Comparison of ENCODE assay signal across 8 mouse cellular contexts in genomic region chr14:47567962-47568652, GRCm38 (mm10). TPM values are rescaled to one million over a fixed set of nuclear protein-coding genes. Genes with fewer than 3 reads are reported as not detected.
DNase-seq lines count a peak whose midpoint lies in the region; ATAC-seq and TF ChIP-seq lines count a peak whose summit lies in the region.

No protein-coding gene starts in this region.

- 0 out of 2 replicates have a peak, but pooled peaks cover 10% of the 10 kb centered on the region for H3K36me3 ChIP-seq in hindbrain, embryonic 13.5 days

- peaks cover 15% of the 10 kb centered on the region for H3K4me1 ChIP-seq in hindbrain, embryonic 13.5 days (replicated peaks)

- H3K9me3 ChIP-seq in hindbrain, embryonic 13.5 days: no peaks in the 10 kb centered on the region

- in situ Hi-C loops in Patski (cut with MboI; ENCODE audit: low pct_unique_long_range_greater_than_20kb): no loop called here

- CTCF ChIA-PET in Patski (lab: Charles Lee): interaction anchor here (1.2 kb wide), 1 partner anchor 120 kb away, joined by 3 read pairs; no protein-coding TSS in a partner anchor

- H3K4me2 ChIP-seq in hindbrain, embryonic 13.5 days: peak overlapping the region; percentile 88

- POLR2A ChIA-PET in Patski (lab: Charles Lee): interaction anchor here (0.6 kb wide), 1 partner anchor 1796 kb away, joined by 3 read pairs; no protein-coding TSS in a partner anchor

- whole genome bisulfite sequencing in hindbrain, embryonic 13.5 days: under 1% methylated on average over 46 of the region's 46 CpGs

- peak overlapping the region; percentile 87 for H3K9ac ChIP-seq in hindbrain, embryonic 13.5 days

- TF ChIP-seq CTCF in Patski (IDR thresholded peaks at IDR 0.05): no peak

- peak overlapping the region; percentile 66; the same call in 1 of the 2 replicates for H3K27ac ChIP-seq in hindbrain, embryonic 13.5 days

- DNase-seq in Patski (ENCODE audit: low read depth, low spot score): peak; percentile 73
- peak; percentile 96 to 99 for DNase-seq in cerebellum, postnatal 14 days
- peak; percentile 91 to 93 for DNase-seq in frontal cortex, postnatal 14 days (ENCODE audit: low spot score in 2 of 2)
- peak; percentile 77 to 95 for DNase-seq in layer of hippocampus, postnatal 25 days (ENCODE audit: extremely low spot score in 1 of 2, low spot score in 1 of 2)
- peak; percentile 96 for DNase-seq in lung, postnatal 25 days (ENCODE audit: low spot score)
- peak; percentile 98 for DNase-seq in retina, embryonic 14.5 days (ENCODE audit: low spot score)
- peak; percentile 84 for DNase-seq in thymus, postnatal 4 days

- peak overlapping the region; percentile 89 for H3K4me3 ChIP-seq in hindbrain, embryonic 13.5 days

- ATAC-seq in Patski: peak; percentile 95
- peak; percentile 99 for ATAC-seq in hindbrain, embryonic 13.5 days (ENCODE audit: low FRiP score)

- H3K27me3 ChIP-seq in Patski: peaks cover 4% of the 10 kb centered on the region
- no peaks in the 10 kb centered on the region for H3K27me3 ChIP-seq in hindbrain, embryonic 13.5 days

RNA-seq across cellular contexts. Expression of gene Atg14, which starts 2.3 kb away (rescaled TPM):
- polyA plus RNA-seq in Patski (2021): 11.9 TPM
- polyA plus RNA-seq in hindbrain, embryonic 13.5 days (2015; fragmentation: Nextera tagmentation; extraction: Ambion mirVana): 17.5 and 19.3 TPM in 2 replicates
- 10 to 100 TPM; 16.6 to 17.9 TPM for total RNA-seq in layer of hippocampus, postnatal 25 days (2021)

Comparison
In these comparisons a context has a peak if more than half of its experiments do, and no peak if none do; other contexts are left out.
1. Peak in every context shown above with its lines: DNase-seq, ATAC-seq, H3K4me3 ChIP-seq and H3K27ac ChIP-seq.